Mouse (Mus musculus): ENCODE results near the gene Lrig1.

Gene Lrig1

GRCm38 (mm10) chr6:94676300-94676699 lies 23.7 kb downstream of the Lrig1 start:
- no peak for DNase-seq (ENCODE audit: low spot score in 2 of 2)

- DNase-seq (ENCODE audit: low spot score in 2 of 2), result no peak
Measured at GRCm38 (mm10) chr6:94672426-94672825, 27.5 kb downstream of the Lrig1 start.

GRCm38 (mm10) chr6:94669370-94669769 lies 30.6 kb downstream of the Lrig1 start:
- no peak for DNase-seq (ENCODE audit: low spot score in 2 of 2)

- no peak for DNase-seq (ENCODE audit: low spot score in 2 of 2)
Measured at GRCm38 (mm10) chr6:94668204-94668863, 31.6 kb downstream of the Lrig1 start.

- no peak for DNase-seq (ENCODE audit: low spot score in 2 of 2)
Measured at GRCm38 (mm10) chr6:94667131-94667530, 32.8 kb downstream of the Lrig1 start.

- no peak for DNase-seq (ENCODE audit: low spot score in 2 of 2)
Measured at GRCm38 (mm10) chr6:94666432-94667119, 33.4 kb downstream of the Lrig1 start.

GRCm38 (mm10) chr6:94665677-94666076 lies 34.3 kb downstream of the Lrig1 start:
- DNase-seq (ENCODE audit: low spot score in 2 of 2), result no peak

GRCm38 (mm10) chr6:94665248-94665647 lies 34.7 kb downstream of the Lrig1 start:
- no peak for DNase-seq (ENCODE audit: low spot score in 2 of 2)

GRCm38 (mm10) chr6:94664000-94664399 lies 36.0 kb downstream of the Lrig1 start:
- no peak for DNase-seq (ENCODE audit: low spot score in 2 of 2)

GRCm38 (mm10) chr6:94661923-94662322 lies 38.0 kb downstream of the Lrig1 start:
- no peak for DNase-seq (ENCODE audit: low spot score in 2 of 2)

- no peak for DNase-seq (ENCODE audit: low spot score in 2 of 2)
Measured at GRCm38 (mm10) chr6:94661321-94661720, 38.6 kb downstream of the Lrig1 start.

- DNase-seq (ENCODE audit: low spot score in 2 of 2), result no peak
Measured at GRCm38 (mm10) chr6:94659886-94660333, 40.0 kb downstream of the Lrig1 start.

- DNase-seq (ENCODE audit: low spot score in 2 of 2), result no peak
Measured at GRCm38 (mm10) chr6:94658136-94658480, 41.9 kb downstream of the Lrig1 start.

GRCm38 (mm10) chr6:94657204-94658135 lies 42.5 kb downstream of the Lrig1 start:
- no peak for DNase-seq (ENCODE audit: low spot score in 2 of 2)

- no peak for DNase-seq (ENCODE audit: low spot score in 2 of 2)
Measured at GRCm38 (mm10) chr6:94655818-94656478, 44.0 kb downstream of the Lrig1 start.

- DNase-seq (ENCODE audit: low spot score in 2 of 2), result no peak
Measured at GRCm38 (mm10) chr6:94653388-94654316, 46.3 kb downstream of the Lrig1 start.

- no peak for DNase-seq (ENCODE audit: low spot score in 2 of 2)
Measured at GRCm38 (mm10) chr6:94652659-94653213, 47.2 kb downstream of the Lrig1 start.

GRCm38 (mm10) chr6:94651541-94651940 lies 48.4 kb downstream of the Lrig1 start:
- DNase-seq (ENCODE audit: low spot score in 2 of 2), result no peak

GRCm38 (mm10) chr6:94649637-94650036 lies 50.3 kb downstream of the Lrig1 start:
- DNase-seq (ENCODE audit: low spot score in 2 of 2), result no peak

- no peak for DNase-seq (ENCODE audit: low spot score in 2 of 2)
Measured at GRCm38 (mm10) chr6:94648496-94648895, 51.5 kb downstream of the Lrig1 start.

Data from frontal cortex, postnatal 25 days (tissue).